Comparison of ENCODE assay signal across 8 mouse cellular contexts in genomic region chr5:8056141-8057017, GRCm38 (mm10). TPM values are rescaled to one million over a fixed set of nuclear protein-coding genes. Genes with fewer than 3 reads are reported as not detected.
DNase-seq lines count a peak whose midpoint lies in the region; ATAC-seq and TF ChIP-seq lines count a peak whose summit lies in the region.

No protein-coding gene starts in this region.

- no peaks in the 10 kb centered on the region for H3K9me3 ChIP-seq in hindbrain, embryonic 13.5 days

- peak; percentile 100 for ATAC-seq in Patski
- peak; percentile 98 for ATAC-seq in hindbrain, embryonic 13.5 days (ENCODE audit: low FRiP score)

- peak overlapping the region; percentile 85 for H3K4me3 ChIP-seq in hindbrain, embryonic 13.5 days

- peak overlapping the region; percentile 58 for H3K4me2 ChIP-seq in hindbrain, embryonic 13.5 days

- H3K9ac ChIP-seq in hindbrain, embryonic 13.5 days, result peak overlapping the region; percentile 89

- no peak for DNase-seq in Patski (ENCODE audit: low read depth, low spot score)
- peak; percentile 85 to 89 for DNase-seq in cerebellum, postnatal 10 days
- DNase-seq in frontal cortex, postnatal 14 days (ENCODE audit: low spot score in 2 of 2), result peak; percentile 57 to 69
- DNase-seq in left cerebral cortex, adult 11 months (ENCODE audit: low spot score), result peak; percentile 56
- peak; percentile 91 to 93 for DNase-seq in lung, postnatal 4 days
- peak; percentile 32 for DNase-seq in retina, postnatal 7 days (ENCODE audit: low read depth, low spot score)
- DNase-seq in urinary bladder, adult 18-20 months (ENCODE audit: low spot score in 2 of 2), result peak; percentile 79 to 83

- CTCF ChIA-PET in Patski (lab: Charles Lee), result interaction anchor here (0.9 to 2.2 kb wide), 3 partner anchors 17 to 53 kb away, joined by 3 to 6 read pairs (median 3); no protein-coding TSS in a partner anchor

- peak overlapping the region; percentile 84 for H3K27ac ChIP-seq in hindbrain, embryonic 13.5 days

- H3K4me1 ChIP-seq in hindbrain, embryonic 13.5 days (replicated peaks), result peaks cover 15% of the 10 kb centered on the region

- TF ChIP-seq CTCF in Patski (IDR thresholded peaks at IDR 0.05), result no peak

- no peaks in the 10 kb centered on the region for H3K27me3 ChIP-seq in Patski
- no peaks in the 10 kb centered on the region for H3K27me3 ChIP-seq in hindbrain, embryonic 13.5 days

- POLR2A ChIA-PET in Patski (lab: Charles Lee), result interaction anchor here (0.6 kb wide), 1 partner anchor 60 kb away, joined by 3 read pairs; no protein-coding TSS in a partner anchor

- WGBS in hindbrain, embryonic 13.5 days, result under 1% methylated on average over 54 of the region's 60 CpGs

- in situ Hi-C loops in Patski (cut with MboI; ENCODE audit: low pct_unique_long_range_greater_than_20kb), result no loop called here

- H3K36me3 ChIP-seq in hindbrain, embryonic 13.5 days, result peaks cover 17% of the 10 kb centered on the region

RNA-seq across cellular contexts. Expression of gene Sri, which starts 10.5 kb away (rescaled TPM):
- polyA plus RNA-seq in Patski (2021), result 194 TPM
- polyA plus RNA-seq in hindbrain, embryonic 13.5 days (2015; fragmentation: Nextera tagmentation; extraction: Ambion mirVana), result 182 and 185 TPM in 2 replicates
